Mouse (Mus musculus) C2C12 (cell line): Measurements from ENCODE around the gene Arl15. TPM values are rescaled to one million over a fixed set of nuclear protein-coding genes. Genes with fewer than 3 reads are reported as not detected.

ENCODE experiments used
- H3K27me3 ChIP-seq: one replicate; pipeline ENCODE4 v1.6.1; 2011; ENCODE audit not compliant: control insufficient read depth, insufficient read depth, insufficient read length
- H3K36me3 ChIP-seq: one replicate; pipeline ENCODE4 v1.6.1; 2011; ENCODE audit not compliant: control insufficient read depth, insufficient read depth
- H3K4me3 ChIP-seq: one replicate; pipeline ENCODE4 v1.5.1; 2011; ENCODE audit warnings: mild to moderate bottlenecking, control low read depth; ENCODE audit not compliant: poor library complexity, insufficient read depth, severe bottlenecking
- H3K79me2 ChIP-seq: one replicate; pipeline ENCODE4 v1.6.1; 2011; ENCODE audit not compliant: control insufficient read depth, insufficient read depth
- H3K79me3 ChIP-seq: one replicate; pipeline ENCODE4 v1.6.1; 2011; ENCODE audit warnings: low read depth, control low read depth
- H3ac ChIP-seq: one replicate; pipeline ENCODE3; 2011; ENCODE audit warnings: low read depth; ENCODE audit not compliant: control insufficient read depth, insufficient read length
- CEBPB ChIP-seq: IDR thresholded peaks from one replicate; pipeline ENCODE4 v1.6.1; 2011; ENCODE audit warnings: low read depth, mild to moderate bottlenecking, control low read depth, moderate library complexity
- CTCF ChIP-seq: IDR thresholded peaks from one replicate; pipeline ENCODE4 v1.5.1; 2011; ENCODE audit not compliant: control insufficient read depth, insufficient read depth, insufficient read length
- FOSL1 ChIP-seq: IDR thresholded peaks from one replicate; pipeline ENCODE4 v1.8.0; 2011; ENCODE audit warnings: mild to moderate bottlenecking, low read length; ENCODE audit not compliant: poor library complexity, insufficient read depth, severe bottlenecking
- MAX ChIP-seq: IDR thresholded peaks from one replicate; pipeline ENCODE4 v1.6.1; 2011; ENCODE audit warnings: mild to moderate bottlenecking, control low read depth
- MYOD1 ChIP-seq: IDR thresholded peaks from one replicate; pipeline ENCODE4 v1.6.1; 2011; ENCODE audit warnings: low read depth; ENCODE audit not compliant: control insufficient read depth, insufficient read length
- MYOG ChIP-seq: IDR thresholded peaks from one replicate; pipeline ENCODE4 v1.6.1; 2011; ENCODE audit not compliant: control insufficient read depth, insufficient read length; ENCODE audit errors: extremely low read depth
- USF1 ChIP-seq: IDR thresholded peaks from one replicate; pipeline ENCODE4 v1.6.1; 2011; ENCODE audit warnings: low read depth, mild to moderate bottlenecking, control low read depth, moderate library complexity
- polyA plus RNA-seq: library from polyadenylated mRNA; unstranded; fragments of >200 nt; fragmentation: generic; extraction: Trizol; gene quantifications from one replicate; pipeline ENCODE4 v1.2.1, GENCODE M21; 2012; ENCODE audit warnings: missing spikeins

Arl15 gene
- polyA plus RNA-seq, 1 experiment: 3.5 TPM

DNA sequence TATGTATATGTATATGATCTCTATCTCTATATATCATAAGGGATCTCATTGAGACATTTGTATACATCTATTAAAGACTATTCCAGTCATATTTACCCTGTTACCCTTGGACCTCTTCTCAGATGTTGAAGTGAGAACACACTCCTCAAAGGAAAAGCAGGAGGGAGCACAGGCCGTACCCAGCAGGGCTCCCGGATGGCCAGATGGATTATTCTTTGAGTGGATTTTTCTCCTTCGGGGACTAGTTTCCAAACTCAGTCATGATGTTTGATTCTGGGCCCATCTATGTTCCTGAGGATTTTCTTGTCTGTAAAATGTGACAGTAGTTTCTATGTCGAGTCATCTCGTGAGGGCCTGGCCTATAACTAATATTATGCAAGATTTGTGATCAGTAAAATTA lies 142.9 kb downstream of the Arl15 start:
- no peaks in the 10 kb centered on the region for H3K27me3 ChIP-seq
- no peaks in the 10 kb centered on the region for H3K79me2 ChIP-seq
- H3K79me3 ChIP-seq: no peaks in the 10 kb centered on the region
- no peaks in the 10 kb centered on the region for H3K36me3 ChIP-seq
- H3ac ChIP-seq: no peak overlapping the region
- H3K4me3 ChIP-seq: no peak overlapping the region
- TF ChIP-seq MYOG (no peak), FOSL1 (no peak), USF1 (no peak), CTCF (no peak), MAX (no peak), MYOD1 (no peak), CEBPB (no peak)

DNA sequence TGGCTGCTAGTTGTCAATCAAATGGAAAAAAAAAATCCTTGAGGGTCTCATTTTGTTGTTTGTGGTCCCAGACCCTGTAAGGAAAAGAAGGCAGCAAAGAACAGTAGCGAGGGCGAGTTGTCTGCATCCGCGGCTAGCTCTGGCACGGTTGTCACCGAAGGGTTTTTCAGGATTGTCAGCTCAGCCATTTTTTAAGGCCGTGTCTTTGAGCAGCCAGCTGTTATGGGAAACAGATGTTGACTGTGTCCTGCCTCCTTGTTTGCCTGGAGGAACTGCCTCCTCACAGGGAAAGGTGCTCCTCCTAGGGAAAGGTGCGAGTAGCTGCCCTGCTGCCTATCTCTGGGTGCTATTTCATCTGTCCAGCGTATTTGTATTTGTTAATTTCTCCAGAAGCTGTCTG lies 144.3 kb downstream of the Arl15 start:
- Histone ChIP-seq H3K79me3 (no peaks in the 10 kb centered on the region), H3K27me3 (no peaks in the 10 kb centered on the region), H3ac (no peak overlapping the region), H3K4me3 (no peak overlapping the region), H3K79me2 (no peaks in the 10 kb centered on the region), H3K36me3 (no peaks in the 10 kb centered on the region)
- TF ChIP-seq MYOD1 (no peak), MAX (no peak), USF1 (no peak), CEBPB (no peak), FOSL1 (no peak), CTCF (no peak), MYOG (no peak)

DNA sequence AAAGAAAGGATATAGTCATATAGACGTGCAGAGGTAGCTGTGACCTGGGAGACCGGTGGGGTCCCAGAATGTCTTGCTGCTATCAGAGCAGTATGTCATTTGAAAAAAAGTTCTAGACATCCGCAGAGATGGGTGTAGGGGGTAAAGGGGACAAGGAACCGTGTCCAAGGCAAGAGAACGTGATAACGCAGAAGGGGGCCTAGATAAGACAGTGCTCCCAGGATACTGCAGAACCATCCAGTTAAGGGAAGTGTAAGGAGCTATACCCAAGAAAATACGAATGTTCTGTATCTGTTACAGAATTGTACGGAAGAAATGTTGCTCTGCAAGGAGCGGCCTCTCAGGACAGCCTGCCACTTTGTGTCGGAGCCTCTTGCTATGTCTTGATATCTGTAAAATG lies 144.8 kb downstream of the Arl15 start:
- no peak overlapping the region for H3ac ChIP-seq
- no peaks in the 10 kb centered on the region for H3K79me3 ChIP-seq
- H3K36me3 ChIP-seq: no peaks in the 10 kb centered on the region
- H3K27me3 ChIP-seq: no peaks in the 10 kb centered on the region
- no peaks in the 10 kb centered on the region for H3K79me2 ChIP-seq
- TF ChIP-seq MYOG (no peak), CEBPB (no peak), USF1 (no peak), CTCF (no peak), MAX (no peak), FOSL1 (no peak), MYOD1 (no peak)
- H3K4me3 ChIP-seq: no peak overlapping the region

DNA sequence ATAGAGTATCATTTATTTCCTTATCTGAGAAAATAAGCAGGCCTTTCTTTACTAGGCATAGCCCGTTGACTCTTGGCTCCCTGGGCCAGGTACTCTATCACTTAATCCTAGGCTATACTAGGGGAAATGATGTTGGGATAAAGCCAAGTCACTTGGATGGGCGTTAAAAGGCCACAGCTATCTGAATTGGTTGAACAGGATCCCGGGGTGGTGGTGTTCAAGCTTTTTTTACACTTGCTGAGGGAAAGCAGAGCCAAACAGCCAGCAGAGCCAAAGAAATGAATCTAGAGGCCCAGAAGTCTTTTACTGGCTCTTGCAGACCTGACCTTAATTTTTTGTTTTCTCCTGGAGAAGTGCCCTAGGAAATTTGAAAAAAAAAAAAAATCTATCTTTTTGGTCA lies 145.4 kb downstream of the Arl15 start:
- H3K36me3 ChIP-seq: no peaks in the 10 kb centered on the region
- no peaks in the 10 kb centered on the region for H3K79me3 ChIP-seq
- H3K4me3 ChIP-seq: no peak overlapping the region
- H3K79me2 ChIP-seq: no peaks in the 10 kb centered on the region
- H3ac ChIP-seq: no peak overlapping the region
- H3K27me3 ChIP-seq: no peaks in the 10 kb centered on the region
- TF ChIP-seq CEBPB (no peak), MAX (no peak), MYOD1 (no peak), USF1 (no peak), CTCF (no peak), FOSL1 (no peak), MYOG (no peak)

DNA sequence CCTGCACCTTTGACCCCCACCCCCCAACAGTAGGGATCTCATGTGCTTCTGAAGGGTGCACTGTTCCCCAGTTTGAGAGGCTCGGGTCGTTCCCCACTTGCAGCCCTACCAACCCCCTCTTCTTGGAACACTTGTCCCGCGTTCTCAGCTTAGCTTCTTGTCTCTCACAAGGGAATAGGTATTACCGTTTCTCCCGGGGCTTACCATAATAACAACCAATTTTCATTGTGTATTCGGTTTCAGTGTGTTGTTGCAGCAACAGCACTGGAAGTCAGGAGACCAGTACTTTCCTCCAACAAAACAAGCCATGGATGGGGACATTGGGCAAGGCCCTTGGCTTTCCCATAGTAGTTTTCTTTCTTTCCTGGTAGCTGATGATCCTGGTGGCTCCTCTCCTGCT lies 145.8 kb downstream of the Arl15 start:
- H3ac ChIP-seq: no peak overlapping the region
- H3K4me3 ChIP-seq: no peak overlapping the region
- no peaks in the 10 kb centered on the region for H3K27me3 ChIP-seq
- TF ChIP-seq USF1 (no peak), MYOG (no peak), CTCF (no peak), CEBPB (no peak), MAX (no peak), FOSL1 (no peak), MYOD1 (no peak)
- H3K36me3 ChIP-seq: no peaks in the 10 kb centered on the region
- no peaks in the 10 kb centered on the region for H3K79me2 ChIP-seq
- no peaks in the 10 kb centered on the region for H3K79me3 ChIP-seq

DNA sequence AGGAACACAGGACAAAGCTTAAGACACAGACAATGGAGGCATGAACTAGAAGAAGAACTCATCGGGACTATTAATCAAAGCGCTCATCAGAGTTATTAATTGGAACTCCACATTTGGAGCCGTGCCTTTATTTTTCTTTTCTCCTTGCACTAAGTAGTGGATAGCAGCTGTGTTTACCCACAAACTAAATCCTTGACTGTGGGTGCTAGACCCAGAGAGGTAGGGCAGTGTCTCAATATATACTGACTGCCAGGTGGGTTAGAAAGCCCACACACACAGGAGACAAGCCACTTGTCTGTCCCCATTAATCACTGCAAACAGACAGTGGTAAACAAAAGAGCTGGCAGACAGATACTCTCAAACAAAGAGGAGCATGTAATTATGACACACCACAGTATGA lies 147.6 kb downstream of the Arl15 start:
- Histone ChIP-seq H3ac (no peak overlapping the region), H3K27me3 (no peaks in the 10 kb centered on the region), H3K79me2 (no peaks in the 10 kb centered on the region), H3K36me3 (no peaks in the 10 kb centered on the region), H3K79me3 (no peaks in the 10 kb centered on the region), H3K4me3 (no peak overlapping the region)
- TF ChIP-seq CEBPB (no peak), MAX (no peak), MYOG (no peak), USF1 (no peak), FOSL1 (no peak), MYOD1 (no peak), CTCF (no peak)
